Mouse (Mus musculus) midbrain, postnatal 0 days (tissue): ENCODE measurements around the gene Gm17018. TPM values are rescaled to one million over a fixed set of nuclear protein-coding genes. Genes with fewer than 3 reads are reported as not detected.
A peak's percentile ranks its signal among the peaks of the same experiment; 100 is the strongest.
"Not testable (repeated sequence)": the region's sequence is repeated elsewhere in the genome, so short reads cannot be mapped to it uniquely, and the experiment has no call there.

Experiments
- ATAC-seq: fragments of 200-750 bp; cut with Nextera tagmentation; 2 replicates; pipeline ENCODE4 v1.8.0; 2017; ENCODE audit warnings: moderate number of reproducible peaks, mild to moderate bottlenecking, moderate TSS enrichment, moderate library complexity; ENCODE audit not compliant: low FRiP score
- DNase-seq: peaks from one replicate; pipeline ENCODE4 v3.0.0-alpha.2; 2015; ENCODE audit warnings: low spot score
- H3K27ac ChIP-seq: fragments of 300-500 bp; sonication (generic); 2 replicates; pipeline ENCODE4 v1.5.1; 2014; ENCODE audit warnings: low read depth, mild to moderate bottlenecking, low read length, mixed read lengths
- H3K27me3 ChIP-seq: fragments of 300-500 bp; sonication (generic); 2 replicates; pipeline ENCODE4 v1.6.1; 2014; ENCODE audit warnings: low read length, control low read depth, mixed read lengths; ENCODE audit not compliant: insufficient read depth
- H3K36me3 ChIP-seq: fragments of 300-500 bp; sonication (generic); 2 replicates; pipeline ENCODE4 v1.6.1; 2014; ENCODE audit warnings: low read length, control low read depth, mixed read lengths; ENCODE audit not compliant: insufficient read depth
- H3K4me1 ChIP-seq: fragments of 300-500 bp; sonication (generic); 2 replicates; pipeline ENCODE4 v1.6.1; 2014; ENCODE audit warnings: mild to moderate bottlenecking, control low read depth, antibody characterized with exemption, low read length, mixed read lengths; ENCODE audit not compliant: insufficient read depth
- H3K4me2 ChIP-seq: fragments of 300-500 bp; sonication (generic); 2 replicates; pipeline ENCODE4 v1.6.1; 2014; ENCODE audit warnings: low read depth, mild to moderate bottlenecking, low read length, mixed read lengths; ENCODE audit not compliant: poor library complexity, severe bottlenecking
- H3K4me3 ChIP-seq: fragments of 300-500 bp; sonication (generic); 2 replicates; pipeline ENCODE4 v1.5.1; 2014; ENCODE audit warnings: low read depth, mild to moderate bottlenecking, low read length, moderate library complexity
- H3K9ac ChIP-seq: fragments of 300-500 bp; sonication (generic); replicated peaks from 2 replicates; pipeline ENCODE4 v1.6.1; 2014; ENCODE audit warnings: mild to moderate bottlenecking, low read length, moderate library complexity, mixed read lengths; ENCODE audit not compliant: poor library complexity, severe bottlenecking
- H3K9me3 ChIP-seq: fragments of 300-500 bp; sonication (generic); 2 replicates; pipeline ENCODE4 v1.6.1; 2016; ENCODE audit warnings: low read length, control low read depth
- CTCF ChIP-seq: IDR thresholded peaks from 2 replicates; pipeline ENCODE4 v1.5.1; 2016; ENCODE audit warnings: antibody characterized with exemption, mild to moderate bottlenecking
- WGBS: fragments of 180-500 bp; shearing (Covaris S2); extraction: QIAGEN DNeasy Blood & Tissue Kit; methylation state at CpG from one replicate; pipeline ENCODE4 v1.1.7; 2014; 5-methylcytosine and 5-hydroxymethylcytosine counted together
- polyA plus RNA-seq: library from polyadenylated mRNA; unstranded; fragments of >200 nt; fragmentation: Nextera tagmentation; extraction: Ambion mirVana; gene quantifications from 2 replicates; pipeline ENCODE4 v1.2.1, GENCODE M21; 2015
- total RNA-seq: library from RNA; depleted of rRNA; stranded (reverse); fragments of >200 nt; gene quantifications from 2 replicates; pipeline ENCODE4 v1.2.3, GENCODE M21; 2014

Gm17018 gene
- total and polyA plus RNA-seq, 2 experiments from 2014 or later, result 15.7 to 84.4 TPM

- Histone ChIP-seq H3K4me1 (0 out of 2 replicates have a peak, but pooled peaks cover 10% of the 10 kb centered on the region), H3K36me3 (no peaks in the 10 kb centered on the region), H3K9me3 (no peaks in the 10 kb centered on the region), H3K27me3 (peaks cover 35% of the 10 kb centered on the region), H3K4me3 (peak overlapping the region; percentile 33), H3K27ac (no peak overlapping the region), H3K4me2 (peak overlapping the region; percentile 87), H3K9ac (0 out of 2 replicates have a peak overlapping the region, but pooled peaks have one; percentile 19)
- WGBS, result 2% methylated on average over 18 of the region's 26 CpGs
- TF ChIP-seq CTCF, result no peak
- ATAC-seq (no peak), DNase-seq (no peak)
Measured at GRCm38 (mm10) chr19:45544152-45544924, 16.1 kb upstream of the Gm17018 start.

GRCm38 (mm10) chr19:45544925-45545321 is 15.5 kb upstream of the Gm17018 start:
- peak; percentile 54 for ATAC-seq
- H3K9me3 ChIP-seq, result no peaks in the 10 kb centered on the region
- TF ChIP-seq CTCF, result peak; percentile 90
- under 1% methylated on average over 30 of the region's 30 CpGs for WGBS
- H3K4me3 ChIP-seq, result peak overlapping the region; percentile 33
- H3K27ac ChIP-seq, result no peak overlapping the region
- 0 out of 2 replicates have a peak overlapping the region, but pooled peaks have one; percentile 19 for H3K9ac ChIP-seq
- H3K36me3 ChIP-seq, result no peaks in the 10 kb centered on the region
- 0 out of 2 replicates have a peak, but pooled peaks cover 10% of the 10 kb centered on the region for H3K4me1 ChIP-seq
- peak; percentile 86 for DNase-seq
- peaks cover 35% of the 10 kb centered on the region for H3K27me3 ChIP-seq
- peak overlapping the region; percentile 87 for H3K4me2 ChIP-seq

GRCm38 (mm10) chr19:45548196-45548595 is 12.2 kb upstream of the Gm17018 start:
- H3K4me3 ChIP-seq, H3K4me2 ChIP-seq, H3K9me3 ChIP-seq, ATAC-seq, H3K9ac ChIP-seq, H3K4me1 ChIP-seq, H3K27ac ChIP-seq, DNase-seq, H3K36me3 ChIP-seq: not testable (repeated sequence)
- H3K27me3 ChIP-seq, result peaks cover 26% of the 10 kb centered on the region

- peaks cover 21% of the 10 kb centered on the region; the same call in 1 of the 2 replicates for H3K27me3 ChIP-seq
- H3K4me3 ChIP-seq, result no peak overlapping the region
- 0 out of 2 replicates have a peak, but pooled peaks cover 4% of the 10 kb centered on the region for H3K4me1 ChIP-seq
- ATAC-seq (no peak), DNase-seq (no peak)
- 58% methylated on average over 23 of the region's 23 CpGs for WGBS
- H3K4me2 ChIP-seq, result no peak overlapping the region
- no peak for TF ChIP-seq CTCF
- H3K36me3 ChIP-seq, result peaks cover 5% of the 10 kb centered on the region; the same call in 1 of the 2 replicates
- H3K27ac ChIP-seq, result no peak overlapping the region
- H3K9me3 ChIP-seq, result no peaks in the 10 kb centered on the region
- H3K9ac ChIP-seq, result no peak overlapping the region
Measured at GRCm38 (mm10) chr19:45549128-45549915, 11.1 kb upstream of the Gm17018 start.

- no peak for ATAC-seq
- Histone ChIP-seq H3K27me3 (0 out of 2 replicates have a peak, but pooled peaks cover 21% of the 10 kb centered on the region), H3K4me3 (no peak overlapping the region), H3K27ac (no peak overlapping the region), H3K36me3 (peaks cover 8% of the 10 kb centered on the region; the same call in 1 of the 2 replicates), H3K9ac (no peak overlapping the region), H3K4me2 (no peak overlapping the region), H3K4me1 (no peaks in the 10 kb centered on the region), H3K9me3 (no peaks in the 10 kb centered on the region)
- WGBS, result 78% methylated on average over 4 of the region's 4 CpGs
- no peak for TF ChIP-seq CTCF
- no peak for DNase-seq
Measured at GRCm38 (mm10) chr19:45549948-45550347, 10.5 kb upstream of the Gm17018 start.
